Mouse (Mus musculus): ENCODE measurements at regions not wholly inside any gene's neighbourhood (a gene's known extent, or its start where the extent isn't known, plus 50 kb on each side); places are given as distances from the start of the nearest gene placed in this dataset.

DNA sequence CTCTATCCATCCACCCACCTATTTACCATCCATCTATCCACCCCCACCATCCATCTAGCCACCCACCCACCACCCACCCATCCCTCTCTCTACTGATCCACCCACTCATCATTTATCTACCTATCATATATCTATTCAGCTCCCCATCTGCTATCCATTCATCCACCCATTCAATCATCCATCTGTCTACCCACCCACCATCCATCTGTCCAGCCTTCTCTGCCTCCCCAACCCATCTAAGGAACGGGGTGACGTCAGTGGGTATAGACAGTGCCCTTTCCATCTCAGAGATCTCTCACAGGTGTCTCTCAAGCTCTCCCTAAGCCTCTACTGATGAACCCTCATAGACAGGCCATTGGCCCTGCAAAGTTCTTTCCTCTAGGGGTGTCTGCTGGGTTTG is 67.5 kb upstream of the Ccnd1 start:
- WGBS: 87% methylated on average over 2 of the region's 2 CpGs
- no peak overlapping the region for H3K9ac ChIP-seq (replicated peaks)
- H3K36me3 ChIP-seq: no peaks in the 10 kb centered on the region

DNA sequence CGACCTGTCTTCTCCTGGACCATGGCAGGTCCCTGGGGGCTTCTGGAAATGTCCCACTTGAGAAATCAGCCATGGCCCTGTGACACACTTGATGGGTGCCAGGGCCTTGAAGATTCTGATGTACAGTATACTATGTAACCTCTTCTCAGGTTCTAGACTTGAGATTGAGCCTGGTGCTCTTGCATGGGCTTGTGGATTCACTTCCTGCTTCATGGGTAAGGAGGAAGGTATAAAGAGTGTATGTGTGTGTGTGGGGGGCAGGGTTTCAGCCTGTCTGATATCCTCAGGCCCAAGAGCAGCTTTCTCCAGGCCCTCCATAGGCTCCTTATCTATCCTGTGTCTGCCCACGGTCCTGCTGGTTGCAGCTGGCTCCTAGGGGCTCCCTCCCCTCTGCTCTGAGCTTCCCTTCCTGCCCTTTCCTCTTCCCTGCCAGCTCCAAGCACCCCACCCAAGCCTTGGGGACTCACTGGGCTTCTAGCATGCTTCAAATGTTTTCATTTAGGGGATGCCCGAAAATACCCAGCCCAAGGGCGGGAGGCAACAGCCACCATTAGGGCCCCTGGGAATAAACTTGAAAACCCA is 61.9 kb upstream of the Ccnd1 start:
- no peaks in the 10 kb centered on the region for H3K36me3 ChIP-seq
- H3K27me3 ChIP-seq (replicated peaks): no peaks in the 10 kb centered on the region
- H3K27ac ChIP-seq (replicated peaks): no peak overlapping the region
- H3K4me2 ChIP-seq: no peak overlapping the region
- WGBS: 74% methylated on average over 4 of the region's 4 CpGs
- ATAC-seq (ENCODE audit: low FRiP score): no peak
- H3K9ac ChIP-seq (replicated peaks): no peak overlapping the region
- H3K9me3 ChIP-seq (replicated peaks): no peaks in the 10 kb centered on the region
- H3K4me1 ChIP-seq: no peaks in the 10 kb centered on the region
- H3K4me3 ChIP-seq (replicated peaks): no peak overlapping the region

More for the DNA sequence above, 67.5 kb upstream of the Ccnd1 start:
- Histone ChIP-seq H3K27me3 (replicated peaks) (no peaks in the 10 kb centered on the region), H3K9me3 (replicated peaks) (no peaks in the 10 kb centered on the region), H3K4me2 (no peak overlapping the region), H3K4me3 (replicated peaks) (no peak overlapping the region), H3K4me1 (no peaks in the 10 kb centered on the region), H3K27ac (replicated peaks) (no peak overlapping the region)
- ATAC-seq (ENCODE audit: low FRiP score): no peak

DNA sequence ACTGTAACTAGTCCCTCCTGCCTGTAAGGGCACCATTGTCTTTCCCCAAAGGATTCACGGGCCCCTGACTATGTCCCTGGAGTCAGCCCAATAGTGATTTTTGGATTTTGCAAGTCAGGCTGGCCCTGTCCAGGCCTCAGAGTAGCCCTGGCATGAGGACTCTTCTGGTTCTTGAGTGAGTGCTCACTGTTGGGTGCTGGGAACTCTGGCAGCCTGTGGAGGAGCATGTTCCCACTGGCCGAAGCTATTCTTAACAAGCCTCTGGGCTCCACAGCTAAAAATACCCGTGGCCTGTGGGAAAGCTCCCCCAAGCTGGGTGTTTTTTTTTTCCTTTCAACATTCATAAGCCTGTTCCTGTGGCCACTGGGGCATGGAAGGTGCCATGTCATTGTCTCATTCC is 60.0 kb upstream of the Ccnd1 start:
- no peaks in the 10 kb centered on the region for H3K9me3 ChIP-seq (replicated peaks)
- H3K27me3 ChIP-seq (replicated peaks): no peaks in the 10 kb centered on the region
- no peak overlapping the region for H3K4me2 ChIP-seq
- H3K36me3 ChIP-seq: no peaks in the 10 kb centered on the region
- no peak for ATAC-seq (ENCODE audit: low FRiP score)
- no peak overlapping the region for H3K9ac ChIP-seq (replicated peaks)
- 81% methylated on average over 3 of the region's 3 CpGs for WGBS
- no peaks in the 10 kb centered on the region for H3K4me1 ChIP-seq
- H3K4me3 ChIP-seq (replicated peaks): no peak overlapping the region
- H3K27ac ChIP-seq (replicated peaks): no peak overlapping the region

DNA sequence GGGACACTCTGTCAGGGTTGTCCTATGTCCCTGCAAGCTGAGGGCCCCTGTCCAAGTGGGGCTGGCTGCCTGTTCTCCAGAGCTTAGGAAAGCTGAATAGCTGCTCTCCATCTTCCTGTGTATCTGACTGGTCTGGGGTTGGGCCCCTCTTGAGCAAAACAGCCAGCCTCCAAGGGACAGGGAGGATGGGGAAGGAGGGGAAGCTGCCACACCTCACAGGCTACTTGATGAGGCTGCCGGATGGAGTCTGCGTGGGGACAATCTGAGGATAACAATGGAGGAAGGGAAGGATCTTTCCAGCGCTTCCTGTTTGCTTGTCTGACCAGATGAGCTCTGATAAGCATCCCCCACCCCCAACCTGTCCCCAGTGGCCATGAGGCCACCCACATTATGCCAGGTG is 57.1 kb upstream of the Ccnd1 start:
- WGBS: 61% methylated on average over 3 of the region's 3 CpGs
- Histone ChIP-seq H3K36me3 (no peaks in the 10 kb centered on the region), H3K27ac (replicated peaks) (no peak overlapping the region), H3K9me3 (replicated peaks) (no peaks in the 10 kb centered on the region), H3K9ac (replicated peaks) (no peak overlapping the region), H3K4me2 (no peak overlapping the region), H3K4me3 (replicated peaks) (no peak overlapping the region), H3K27me3 (replicated peaks) (no peaks in the 10 kb centered on the region), H3K4me1 (no peaks in the 10 kb centered on the region)
- no peak for ATAC-seq (ENCODE audit: low FRiP score)

DNA sequence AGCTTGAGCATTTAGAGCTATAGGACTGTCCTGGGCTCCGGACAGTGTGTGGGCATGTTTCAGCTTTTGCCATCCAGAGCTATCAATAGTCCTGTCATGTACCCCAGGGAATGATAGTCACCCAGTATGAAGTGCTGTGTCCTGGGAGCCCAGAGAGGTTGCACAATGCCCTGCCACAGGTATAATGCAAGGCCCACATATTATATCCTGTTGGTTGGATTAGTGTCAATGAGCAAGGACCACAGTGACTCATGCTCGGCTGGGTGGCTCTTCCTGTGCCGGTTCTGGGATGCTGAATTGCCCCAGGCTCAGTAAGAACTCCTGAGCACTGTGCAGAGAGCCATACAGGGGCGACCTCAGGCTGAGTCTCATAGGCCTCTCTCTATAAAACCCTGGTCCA is 54.5 kb upstream of the Ccnd1 start:
- WGBS: 84% methylated on average over 4 of the region's 4 CpGs
- no peak overlapping the region for H3K4me3 ChIP-seq (replicated peaks)
- no peaks in the 10 kb centered on the region for H3K36me3 ChIP-seq
- H3K27ac ChIP-seq (replicated peaks): no peak overlapping the region
- no peak for ATAC-seq (ENCODE audit: low FRiP score)
- no peak overlapping the region for H3K9ac ChIP-seq (replicated peaks)
- no peaks in the 10 kb centered on the region for H3K9me3 ChIP-seq (replicated peaks)
- H3K4me1 ChIP-seq: no peaks in the 10 kb centered on the region
- H3K4me2 ChIP-seq: no peak overlapping the region
- H3K27me3 ChIP-seq (replicated peaks): no peaks in the 10 kb centered on the region

DNA sequence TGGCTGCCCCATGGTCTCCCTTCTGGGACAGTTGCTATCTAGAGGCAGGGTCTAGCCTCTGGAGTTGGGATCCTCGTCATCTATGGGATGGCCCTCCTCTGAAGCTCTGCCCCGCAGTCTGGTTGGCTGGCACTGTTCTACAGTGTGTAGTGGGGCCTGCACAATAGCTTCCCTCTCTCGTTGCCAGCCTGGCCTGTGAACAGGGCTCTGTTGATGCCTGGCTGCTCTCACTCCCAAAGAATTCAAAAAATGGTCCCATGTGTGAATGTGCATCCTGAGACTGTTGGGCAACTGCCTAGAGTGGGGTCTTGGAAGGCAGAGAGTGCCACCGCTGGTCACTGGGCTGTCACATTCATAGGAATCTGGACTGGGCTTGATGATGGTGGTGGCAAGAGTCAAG is 53.8 kb upstream of the Ccnd1 start:
- no peak for ATAC-seq (ENCODE audit: low FRiP score)
- Histone ChIP-seq H3K36me3 (no peaks in the 10 kb centered on the region), H3K9me3 (replicated peaks) (no peaks in the 10 kb centered on the region), H3K9ac (replicated peaks) (no peak overlapping the region), H3K4me1 (no peaks in the 10 kb centered on the region), H3K4me2 (no peak overlapping the region), H3K27me3 (replicated peaks) (no peaks in the 10 kb centered on the region), H3K27ac (replicated peaks) (no peak overlapping the region), H3K4me3 (replicated peaks) (no peak overlapping the region)
- WGBS: 76% methylated on average over 4 of the region's 4 CpGs

DNA sequence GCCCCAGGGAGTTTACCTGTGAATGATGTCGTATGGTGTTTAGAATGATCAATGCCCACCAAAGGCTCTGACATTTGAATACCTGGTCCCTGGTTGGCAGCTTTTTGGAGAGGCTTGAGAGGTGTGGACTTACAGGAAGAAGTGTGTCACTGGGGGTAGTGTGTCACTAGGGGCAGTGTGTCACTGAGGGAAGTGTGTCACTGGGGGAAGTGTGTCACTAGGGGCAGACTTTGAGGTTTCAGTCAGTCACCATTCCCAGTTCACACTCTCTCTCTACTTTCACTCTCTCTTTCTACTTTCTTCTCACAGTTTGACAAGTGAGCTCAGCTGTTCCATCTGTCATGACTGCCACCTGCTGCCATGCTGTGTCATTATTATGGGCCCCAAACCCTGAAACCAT is 52.0 kb upstream of the Ccnd1 start:
- no peak overlapping the region for H3K4me3 ChIP-seq (replicated peaks)
- H3K27ac ChIP-seq (replicated peaks): no peak overlapping the region
- H3K4me2 ChIP-seq: no peak overlapping the region
- ATAC-seq (ENCODE audit: low FRiP score): no peak
- no peaks in the 10 kb centered on the region for H3K27me3 ChIP-seq (replicated peaks)
- H3K9me3 ChIP-seq (replicated peaks): no peaks in the 10 kb centered on the region
- no peaks in the 10 kb centered on the region for H3K36me3 ChIP-seq
- H3K9ac ChIP-seq (replicated peaks): no peak overlapping the region
- H3K4me1 ChIP-seq: no peaks in the 10 kb centered on the region
- 97% methylated on average over 1 of the region's 1 CpGs for WGBS

Data from neural tube, embryonic 15.5 days (tissue).